Comparison of ENCODE assay signal across 13 mouse cellular contexts in genomic region chr11:78820337-78821000, GRCm38 (mm10). TPM values are rescaled to one million over a fixed set of nuclear protein-coding genes. Genes with fewer than 3 reads are reported as not detected.
DNase-seq lines count a peak whose midpoint lies in the region; ATAC-seq and TF ChIP-seq lines count a peak whose summit lies in the region.
"Had no signal": no experiment of that assay in that cellular context is flagged by ENCODE, and none has a peak within 500 bp of the region (broad histone marks: within the 10 kb centered on the region; RNA-seq: fewer than 3 reads in every experiment).

No protein-coding gene starts in this region.

- no peak overlapping the region for H3K4me3 ChIP-seq in heart, embryonic 12.5 days
- H3K4me3 ChIP-seq in forebrain, postnatal 0 days (ENCODE audit: low read depth, low read length) = no peak overlapping the region
- no peak overlapping the region for H3K4me3 ChIP-seq in thymus, adult 2 months (ENCODE audit: control insufficient read depth, insufficient read depth, low read length)
- H3K4me3 ChIP-seq: intestine, embryonic 15.5 days had no signal

- no peaks in the 10 kb centered on the region for H3K36me3 ChIP-seq in heart, embryonic 12.5 days
- H3K36me3 ChIP-seq in forebrain, postnatal 0 days (ENCODE audit: insufficient read depth) = no peaks in the 10 kb centered on the region
- no peaks in the 10 kb centered on the region for H3K36me3 ChIP-seq in thymus, adult 2 months (ENCODE audit: control insufficient read depth, insufficient read depth, low read length)
- H3K36me3 ChIP-seq: intestine, embryonic 15.5 days had no signal

- no peak overlapping the region for H3K4me2 ChIP-seq in heart, embryonic 12.5 days
- H3K4me2 ChIP-seq in forebrain, postnatal 0 days (ENCODE audit: low read depth) = no peak overlapping the region
- H3K4me2 ChIP-seq: intestine, embryonic 15.5 days had no signal

- H3K9me3 ChIP-seq in heart, embryonic 12.5 days (replicated peaks) = no peaks in the 10 kb centered on the region
- H3K9me3 ChIP-seq in forebrain, postnatal 0 days (ENCODE audit: low read length) = no peaks in the 10 kb centered on the region
- H3K9me3 ChIP-seq: intestine, embryonic 15.5 days had no signal

- 0 out of 2 replicates have a peak overlapping the region, but pooled peaks have one; percentile 31 for H3K9ac ChIP-seq in heart, embryonic 12.5 days
- no peak overlapping the region for H3K9ac ChIP-seq in forebrain, postnatal 0 days
- H3K9ac ChIP-seq: intestine, embryonic 15.5 days had no signal

- TF ChIP-seq CTCF in forebrain, postnatal 0 days (IDR thresholded peaks at IDR 0.05; ENCODE audit: low read depth) = no peak
- no peak for TF ChIP-seq CTCF in thymus, adult 2 months (IDR thresholded peaks at IDR 0.05; ENCODE audit: borderline replicate concordance, control insufficient read depth, extremely low read depth, insufficient read depth, low read length, poor library complexity)

- ATAC-seq in heart, embryonic 12.5 days (ENCODE audit: insufficient number of reproducible peaks, low FRiP score) = no peak
- ATAC-seq in forebrain, postnatal 0 days = 0 out of 2 replicates have a peak, but pooled peaks have one; percentile 7
- ATAC-seq: CD4-positive, CD25-positive, alpha-beta regulatory T cell, adult 4 months; intestine, embryonic 15.5 days had no signal

- no peak for DNase-seq in heart, adult 18-20 months
- DNase-seq in A20 (ENCODE audit: low read depth, low spot score) = peak; percentile 25
- peak; percentile 35 for DNase-seq in adrenal gland, postnatal 25 days
- DNase-seq in forebrain, postnatal 0 days = no peak
- no peak for DNase-seq in thymus, adult 2 months
- DNase-seq in gastrocnemius, adult 8-10 months (ENCODE audit: low spot score in 2 of 2) = no peak
- no peak for DNase-seq in heart, postnatal 25 days (ENCODE audit: low spot score)
- DNase-seq: cerebellum, adult 9-11 months; lung, adult 2 months; thymus, adult 18-20 months had no signal

- WGBS in heart, embryonic 12.5 days = 36% methylated on average over 12 of the region's 12 CpGs
- 27% methylated on average over 12 of the region's 12 CpGs for WGBS in forebrain, postnatal 0 days
- 66% methylated on average over 12 of the region's 12 CpGs for WGBS in thymus, adult 2 months

- peaks cover 10% of the 10 kb centered on the region for H3K4me1 ChIP-seq in heart, embryonic 12.5 days (replicated peaks)
- peaks cover 27% of the 10 kb centered on the region for H3K4me1 ChIP-seq in forebrain, postnatal 0 days (ENCODE audit: insufficient read depth)
- H3K4me1 ChIP-seq in thymus, adult 2 months (replicated peaks; ENCODE audit: control insufficient read depth, insufficient read depth, low read length) = no peaks in the 10 kb centered on the region

- no peaks in the 10 kb centered on the region for H3K27me3 ChIP-seq in heart, embryonic 12.5 days (replicated peaks)
- no peaks in the 10 kb centered on the region for H3K27me3 ChIP-seq in forebrain, postnatal 0 days (ENCODE audit: insufficient read depth, low read length)
- H3K27me3 ChIP-seq in thymus, adult 2 months (ENCODE audit: control insufficient read depth, insufficient read depth, low read length) = no peaks in the 10 kb centered on the region
- H3K27me3 ChIP-seq: intestine, embryonic 15.5 days had no signal

- H3K27ac ChIP-seq in heart, embryonic 12.5 days (ENCODE audit: poor library complexity, severe bottlenecking) = no peak overlapping the region
- H3K27ac ChIP-seq in forebrain, postnatal 0 days (ENCODE audit: low read depth, low read length) = no peak overlapping the region
- no peak overlapping the region for H3K27ac ChIP-seq in thymus, adult 2 months (ENCODE audit: control insufficient read depth, insufficient read depth, low read length)
- H3K27ac ChIP-seq: intestine, embryonic 15.5 days had no signal

- TF ChIP-seq POLR2A in thymus, adult 2 months (IDR thresholded peaks at IDR 0.05; ENCODE audit: control insufficient read depth, extremely low read depth, insufficient read depth, low read length, poor library complexity) = no peak

- intact Hi-C loops in heart, postnatal 25 days (cut with DNase I) = loop anchor here (5.0 kb wide), 1 partner anchor 123 kb away; the partner anchor contains the start of gene Nlk

RNA-seq across cellular contexts. Expression of gene Lyrm9, which starts 5.9 kb away (rescaled TPM):
- polyA plus RNA-seq in heart, embryonic 12.5 days (2016; fragmentation: Nextera tagmentation; extraction: Ambion mirVana) = 33.5 and 35.9 TPM in 2 replicates
- total RNA-seq in heart, adult 18-20 months (2021) = 10 to 100 TPM; 36.4 to 39.4 TPM
- total RNA-seq in adrenal gland, postnatal 25 days (2021) = 42.8 and 59.0 TPM in 2 replicates
- 24.4 and 40.2 TPM in 2 replicates for total RNA-seq in forebrain, postnatal 0 days (2014; rRNA removed)
- 37.8 and 41.5 TPM in 2 replicates for polyA plus RNA-seq in forebrain, postnatal 0 days (2015; fragmentation: Nextera tagmentation; extraction: Ambion mirVana)
- 20.7 and 28.1 TPM in 2 replicates for polyA plus RNA-seq in thymus, adult 2 months (2012; rRNA removed)
- 10 to 100 TPM; 15.7 to 22.0 (median 19.6) TPM for total RNA-seq in gastrocnemius, adult 8-10 months (2022)
- total RNA-seq in heart, postnatal 25 days (2021) = 10 to 100 TPM; 32.5 to 39.6 TPM

Comparison
In these comparisons a context has a peak if more than half of its experiments do, and no peak if none do; other contexts are left out.
1. DNase-seq: peak in A20 (single experiment) and adrenal gland, postnatal 25 days (single experiment); none in heart, adult 18-20 months (0 of 2), forebrain, postnatal 0 days (single experiment), thymus, adult 2 months (single experiment), gastrocnemius, adult 8-10 months (0 of 2) and heart, postnatal 25 days (single experiment).